Mouse (Mus musculus): ENCODE measurements around the gene Rhot2. TPM values are rescaled to one million over a fixed set of nuclear protein-coding genes. Genes with fewer than 3 reads are reported as not detected.

The Rhot2 gene
- polyA plus RNA-seq (2015; fragmentation: Nextera tagmentation; extraction: Ambion mirVana) = 31.6 and 32.7 TPM in 2 replicates

DNA sequence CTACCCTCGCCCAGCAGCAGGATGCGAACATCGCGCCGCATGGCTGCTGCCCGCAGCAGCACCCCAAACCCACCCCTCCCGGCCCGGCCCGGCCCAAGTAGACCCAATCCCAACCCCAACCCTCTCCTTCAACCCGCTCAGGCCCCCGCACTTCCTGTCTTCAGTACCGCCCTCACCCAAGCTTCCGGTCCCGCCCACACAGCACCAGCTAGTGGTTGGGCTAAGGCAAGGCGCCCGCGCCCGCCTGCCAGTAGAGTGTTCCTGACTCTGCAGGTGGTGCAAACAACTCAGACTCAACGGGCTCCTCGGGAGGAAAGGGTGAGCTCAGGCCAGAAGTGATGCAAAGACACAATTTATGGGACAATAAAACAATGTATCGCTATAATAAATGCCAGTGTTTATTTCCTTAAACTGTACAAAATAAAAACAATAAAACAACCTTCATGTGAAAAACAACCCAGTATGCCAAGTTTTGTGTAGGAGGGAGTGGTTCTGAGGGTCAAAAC is at the start of gene Rhot2:
Gene Rhot2 (minus strand): TSS at position 456 of the 506 bp plus-strand sequence.
- peak within 1 kb of the TSS; percentile 91 for H3K27ac ChIP-seq (ENCODE audit: low read length)
- peaks cover 33% of the 10 kb centered on the region for H3K36me3 ChIP-seq (ENCODE audit: control insufficient read depth, insufficient read depth)
- 1% methylated on average over 21 of the region's 21 CpGs for WGBS
- peak; percentile 94 for ATAC-seq (replicated peaks; ENCODE audit: extremely low read depth, insufficient read depth, low FRiP score)
- H3K9me3 ChIP-seq (replicated peaks; ENCODE audit: control insufficient read depth, low read length) = no peaks in the 10 kb centered on the region
- peak within 1 kb of the TSS; percentile 79 for H3K4me2 ChIP-seq (ENCODE audit: low read depth, low read length)
- no peaks in the 10 kb centered on the region for H3K27me3 ChIP-seq (ENCODE audit: control insufficient read depth, insufficient read depth, low read length)
- peak within 1 kb of the TSS; percentile 94 for H3K4me3 ChIP-seq (ENCODE audit: low read length)
- peak within 1 kb of the TSS; percentile 96 for H3K9ac ChIP-seq (ENCODE audit: low read length)
- peaks cover 12% of the 10 kb centered on the region for H3K4me1 ChIP-seq (ENCODE audit: control insufficient read depth, insufficient read depth, low read length)

DNA sequence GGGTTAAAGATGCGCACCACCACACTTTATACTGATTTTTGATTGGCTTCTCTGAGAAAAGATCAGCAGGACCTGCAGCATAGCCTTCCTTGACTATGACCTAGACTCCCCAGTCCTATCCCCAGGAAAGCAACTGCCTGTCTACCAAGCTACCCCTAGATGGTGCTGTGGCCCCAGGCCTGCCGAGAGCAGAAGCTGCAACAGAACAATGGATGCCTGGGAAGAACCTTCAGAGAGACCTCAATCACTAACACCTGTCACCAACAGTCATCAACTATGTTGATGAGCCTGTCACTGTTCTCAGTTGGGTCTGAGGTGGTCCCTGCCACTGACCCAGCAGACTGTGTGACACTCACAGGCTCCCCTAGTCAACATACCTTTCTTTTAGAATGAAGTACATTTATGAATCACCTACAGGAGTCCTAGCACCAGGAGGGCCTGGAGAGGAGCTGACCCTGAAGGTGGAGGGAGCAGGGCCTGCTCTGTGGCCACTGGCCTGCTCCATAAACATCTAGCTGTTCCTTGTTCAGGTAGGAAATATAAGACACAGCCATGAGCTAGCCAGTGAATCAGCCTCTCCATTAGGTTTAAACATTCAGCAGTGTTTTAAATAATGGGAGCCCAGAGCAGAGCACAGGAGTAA is 49.4 kb upstream of the Rhot2 start:
- Histone ChIP-seq H3K27ac (ENCODE audit: low read length) (no peak overlapping the region), H3K36me3 (ENCODE audit: control insufficient read depth, insufficient read depth) (0 out of 2 replicates have a peak, but pooled peaks cover 7% of the 10 kb centered on the region), H3K4me2 (ENCODE audit: low read depth, low read length) (no peak overlapping the region), H3K4me1 (ENCODE audit: control insufficient read depth, insufficient read depth, low read length) (0 out of 2 replicates have a peak, but pooled peaks cover 2% of the 10 kb centered on the region), H3K27me3 (ENCODE audit: control insufficient read depth, insufficient read depth, low read length) (no peaks in the 10 kb centered on the region), H3K9ac (ENCODE audit: low read length) (no peak overlapping the region), H3K4me3 (ENCODE audit: low read length) (no peak overlapping the region), H3K9me3 (replicated peaks; ENCODE audit: control insufficient read depth, low read length) (no peaks in the 10 kb centered on the region)
- WGBS = 34% methylated on average over 2 of the region's 2 CpGs
- ATAC-seq (replicated peaks; ENCODE audit: extremely low read depth, insufficient read depth, low FRiP score) = peak; percentile 83

DNA sequence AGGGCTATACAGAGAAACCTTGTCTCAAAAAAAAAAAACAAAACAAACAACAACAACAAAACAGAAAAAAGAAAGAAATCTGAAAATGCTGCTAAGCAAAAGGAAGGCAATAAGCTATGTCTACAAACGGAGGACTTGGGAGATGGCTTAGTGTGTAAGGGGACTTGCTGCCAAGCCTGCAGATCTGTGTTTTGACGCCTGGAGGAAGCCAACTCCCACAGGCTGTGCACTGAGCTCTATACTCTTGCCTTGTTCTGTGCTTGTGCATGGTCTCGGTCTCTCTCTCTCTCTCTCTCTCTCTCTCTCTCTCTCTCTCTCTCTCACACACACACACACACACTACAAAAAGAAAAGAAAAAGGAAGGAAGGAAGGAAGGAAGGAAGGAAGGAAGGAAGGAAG is 44.2 kb upstream of the Rhot2 start:
- H3K4me1 ChIP-seq (ENCODE audit: control insufficient read depth, insufficient read depth, low read length) = no peaks in the 10 kb centered on the region
- no peak overlapping the region for H3K9ac ChIP-seq (ENCODE audit: low read length)
- no peak for ATAC-seq (replicated peaks; ENCODE audit: extremely low read depth, insufficient read depth, low FRiP score)
- no peak overlapping the region for H3K4me2 ChIP-seq (ENCODE audit: low read depth, low read length)
- H3K4me3 ChIP-seq (ENCODE audit: low read length) = no peak overlapping the region
- H3K27ac ChIP-seq (ENCODE audit: low read length) = no peak overlapping the region
- H3K27me3 ChIP-seq (ENCODE audit: control insufficient read depth, insufficient read depth, low read length) = no peaks in the 10 kb centered on the region
- 69% methylated on average over 3 of the region's 3 CpGs for WGBS
- peaks cover 14% of the 10 kb centered on the region; the same call in 1 of the 2 replicates for H3K36me3 ChIP-seq (ENCODE audit: control insufficient read depth, insufficient read depth)
- H3K9me3 ChIP-seq (replicated peaks; ENCODE audit: control insufficient read depth, low read length) = no peaks in the 10 kb centered on the region

DNA sequence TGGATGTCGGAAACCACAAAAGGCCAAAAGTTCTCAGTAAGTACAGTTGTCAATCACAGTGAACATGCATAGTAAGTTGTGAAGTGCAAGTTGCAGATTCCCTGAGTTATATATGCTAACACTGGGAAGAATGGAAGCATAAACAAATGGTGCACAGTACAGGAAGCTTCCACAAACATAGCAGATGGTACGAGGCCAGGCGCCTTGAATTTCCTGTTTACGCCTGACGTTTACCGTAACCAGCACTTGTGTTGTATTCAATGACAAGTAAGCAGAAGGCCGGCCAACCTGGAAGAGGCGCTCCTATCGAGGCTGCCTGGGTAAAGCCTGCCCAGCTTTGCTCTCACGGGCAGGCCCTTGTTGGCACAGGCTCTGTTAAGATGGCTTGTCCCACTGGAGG is 42.8 kb upstream of the Rhot2 start:
- ATAC-seq (replicated peaks; ENCODE audit: extremely low read depth, insufficient read depth, low FRiP score) = no peak
- 78% methylated on average over 10 of the region's 10 CpGs for WGBS
- Histone ChIP-seq H3K4me2 (ENCODE audit: low read depth, low read length) (no peak overlapping the region), H3K36me3 (ENCODE audit: control insufficient read depth, insufficient read depth) (peaks cover 23% of the 10 kb centered on the region), H3K4me3 (ENCODE audit: low read length) (no peak overlapping the region), H3K4me1 (ENCODE audit: control insufficient read depth, insufficient read depth, low read length) (no peaks in the 10 kb centered on the region), H3K9ac (ENCODE audit: low read length) (no peak overlapping the region), H3K9me3 (replicated peaks; ENCODE audit: control insufficient read depth, low read length) (no peaks in the 10 kb centered on the region), H3K27me3 (ENCODE audit: control insufficient read depth, insufficient read depth, low read length) (no peaks in the 10 kb centered on the region), H3K27ac (ENCODE audit: low read length) (no peak overlapping the region)

DNA sequence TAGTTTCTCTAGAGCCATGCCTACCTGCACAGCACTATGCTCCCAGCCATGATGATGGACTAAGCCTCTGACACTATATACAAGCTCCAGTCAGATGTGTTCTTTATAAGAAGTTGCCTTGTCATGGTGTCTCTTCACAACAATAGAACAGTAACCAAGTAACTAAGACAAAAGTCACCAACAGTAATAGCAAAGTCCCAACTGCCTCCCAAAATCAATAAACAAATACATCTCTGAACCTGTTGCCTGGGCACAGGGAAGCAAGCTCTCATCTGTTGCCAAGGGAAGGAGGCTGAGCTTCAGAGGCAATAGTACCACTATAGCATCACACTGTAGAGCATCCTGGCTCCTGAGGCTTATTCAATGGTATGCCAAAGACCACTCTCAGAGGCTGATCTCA is 42.2 kb upstream of the Rhot2 start:
- H3K9me3 ChIP-seq (replicated peaks; ENCODE audit: control insufficient read depth, low read length) = no peaks in the 10 kb centered on the region
- no peak overlapping the region for H3K4me3 ChIP-seq (ENCODE audit: low read length)
- H3K9ac ChIP-seq (ENCODE audit: low read length) = no peak overlapping the region
- H3K27ac ChIP-seq (ENCODE audit: low read length) = no peak overlapping the region
- H3K36me3 ChIP-seq (ENCODE audit: control insufficient read depth, insufficient read depth) = peaks cover 23% of the 10 kb centered on the region
- no peaks in the 10 kb centered on the region for H3K4me1 ChIP-seq (ENCODE audit: control insufficient read depth, insufficient read depth, low read length)
- no peaks in the 10 kb centered on the region for H3K27me3 ChIP-seq (ENCODE audit: control insufficient read depth, insufficient read depth, low read length)
- H3K4me2 ChIP-seq (ENCODE audit: low read depth, low read length) = no peak overlapping the region
- ATAC-seq (replicated peaks; ENCODE audit: extremely low read depth, insufficient read depth, low FRiP score) = no peak

DNA sequence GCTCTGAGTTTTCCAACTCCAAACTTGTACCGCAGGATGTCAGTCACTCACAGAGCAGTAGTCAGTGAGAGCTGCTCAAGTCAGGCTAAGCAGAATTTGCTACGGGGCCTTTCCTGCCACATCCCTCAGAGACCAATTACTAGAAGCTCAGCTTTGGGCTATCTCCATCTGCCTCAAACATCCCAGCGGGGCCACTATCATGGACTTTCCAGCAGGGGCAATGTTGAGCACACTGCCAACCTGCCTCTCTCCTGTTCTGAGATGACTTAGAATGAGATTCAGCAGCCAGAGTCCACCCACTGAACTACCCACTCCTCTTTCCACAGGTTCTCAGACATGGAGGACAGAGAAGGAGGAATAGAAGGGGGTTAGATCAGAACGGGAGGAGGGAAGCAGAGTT is 41.0 kb upstream of the Rhot2 start:
- Histone ChIP-seq H3K4me1 (ENCODE audit: control insufficient read depth, insufficient read depth, low read length) (no peaks in the 10 kb centered on the region), H3K4me3 (ENCODE audit: low read length) (no peak overlapping the region), H3K27me3 (ENCODE audit: control insufficient read depth, insufficient read depth, low read length) (no peaks in the 10 kb centered on the region), H3K9me3 (replicated peaks; ENCODE audit: control insufficient read depth, low read length) (no peaks in the 10 kb centered on the region), H3K9ac (ENCODE audit: low read length) (no peak overlapping the region), H3K27ac (ENCODE audit: low read length) (no peak overlapping the region), H3K4me2 (ENCODE audit: low read depth, low read length) (no peak overlapping the region), H3K36me3 (ENCODE audit: control insufficient read depth, insufficient read depth) (peaks cover 23% of the 10 kb centered on the region)
- ATAC-seq (replicated peaks; ENCODE audit: extremely low read depth, insufficient read depth, low FRiP score) = no peak
- WGBS = 75% methylated on average over 4 of the region's 4 CpGs

DNA sequence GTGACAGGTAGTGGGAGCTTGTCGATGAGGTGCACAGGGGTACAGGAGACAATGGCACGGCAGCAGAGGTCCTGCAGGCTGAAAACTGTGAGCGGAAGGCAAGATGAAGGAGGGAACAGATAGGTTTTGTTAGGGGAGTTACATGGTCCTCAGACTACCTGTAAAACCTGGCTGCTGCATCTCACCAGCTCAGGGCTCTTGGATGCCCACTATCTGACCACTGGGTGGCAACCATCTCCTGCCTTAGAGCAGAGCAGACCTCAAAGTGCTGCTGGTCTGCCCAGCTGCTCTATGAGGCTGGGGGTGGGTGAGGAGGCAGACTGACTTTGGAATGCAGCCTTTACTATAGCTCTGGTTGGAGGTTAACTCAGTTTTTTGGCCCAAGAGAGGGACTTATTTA is 39.2 kb upstream of the Rhot2 start:
- H3K36me3 ChIP-seq (ENCODE audit: control insufficient read depth, insufficient read depth) = peaks cover 16% of the 10 kb centered on the region
- no peak for ATAC-seq (replicated peaks; ENCODE audit: extremely low read depth, insufficient read depth, low FRiP score)
- H3K9ac ChIP-seq (ENCODE audit: low read length) = no peak overlapping the region
- no peak overlapping the region for H3K4me3 ChIP-seq (ENCODE audit: low read length)
- 88% methylated on average over 3 of the region's 3 CpGs for WGBS
- no peak overlapping the region for H3K4me2 ChIP-seq (ENCODE audit: low read depth, low read length)
- no peaks in the 10 kb centered on the region for H3K9me3 ChIP-seq (replicated peaks; ENCODE audit: control insufficient read depth, low read length)
- H3K27me3 ChIP-seq (ENCODE audit: control insufficient read depth, insufficient read depth, low read length) = no peaks in the 10 kb centered on the region
- H3K27ac ChIP-seq (ENCODE audit: low read length) = no peak overlapping the region
- no peaks in the 10 kb centered on the region for H3K4me1 ChIP-seq (ENCODE audit: control insufficient read depth, insufficient read depth, low read length)

DNA sequence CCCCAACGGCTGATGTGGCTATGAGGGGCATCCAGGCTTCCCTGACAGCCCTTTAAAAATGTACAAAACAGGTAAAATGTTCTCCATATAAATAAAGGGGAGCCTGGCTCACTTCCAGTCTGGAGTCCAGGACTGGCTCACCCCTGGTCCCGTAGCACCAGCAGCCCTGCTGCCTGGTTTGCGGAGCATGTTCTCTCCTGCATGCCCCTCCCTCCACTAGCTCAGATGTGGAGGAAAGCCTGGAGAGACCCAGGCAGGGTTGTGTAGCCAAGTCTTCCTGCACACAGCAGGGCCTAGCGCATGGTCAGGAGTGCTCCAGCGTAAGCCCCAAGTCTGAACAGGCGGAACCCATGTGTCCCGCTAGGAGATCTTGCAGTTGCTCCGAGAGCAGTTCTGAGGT is 38.6 kb upstream of the Rhot2 start:
- Histone ChIP-seq H3K4me1 (ENCODE audit: control insufficient read depth, insufficient read depth, low read length) (no peaks in the 10 kb centered on the region), H3K27me3 (ENCODE audit: control insufficient read depth, insufficient read depth, low read length) (no peaks in the 10 kb centered on the region), H3K4me3 (ENCODE audit: low read length) (no peak overlapping the region), H3K27ac (ENCODE audit: low read length) (no peak overlapping the region), H3K4me2 (ENCODE audit: low read depth, low read length) (no peak overlapping the region), H3K36me3 (ENCODE audit: control insufficient read depth, insufficient read depth) (peaks cover 16% of the 10 kb centered on the region), H3K9me3 (replicated peaks; ENCODE audit: control insufficient read depth, low read length) (no peaks in the 10 kb centered on the region), H3K9ac (ENCODE audit: low read length) (no peak overlapping the region)
- ATAC-seq (replicated peaks; ENCODE audit: extremely low read depth, insufficient read depth, low FRiP score) = no peak
- WGBS = 89% methylated on average over 8 of the region's 8 CpGs

DNA sequence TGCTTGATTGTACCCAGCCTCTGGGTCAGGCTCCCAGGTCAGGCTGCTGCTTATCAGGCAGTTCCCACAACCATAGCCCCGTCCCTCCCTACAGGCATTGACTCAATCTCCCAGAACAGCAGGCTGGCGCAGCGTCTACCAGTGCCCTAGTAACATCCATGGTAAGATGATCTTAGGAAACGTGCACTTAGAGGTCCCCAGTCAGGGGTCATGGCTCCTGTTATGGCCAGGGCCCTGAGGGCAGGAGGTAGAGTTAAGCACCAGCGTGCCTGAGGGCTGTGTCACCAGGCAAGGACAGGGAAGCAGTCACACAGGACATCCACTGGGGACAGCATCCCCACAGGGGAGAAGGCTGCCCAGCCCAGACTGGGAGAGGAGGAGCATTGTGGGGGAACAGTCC is 37.7 kb upstream of the Rhot2 start:
- H3K9me3 ChIP-seq (replicated peaks; ENCODE audit: control insufficient read depth, low read length) = no peaks in the 10 kb centered on the region
- no peak for ATAC-seq (replicated peaks; ENCODE audit: extremely low read depth, insufficient read depth, low FRiP score)
- H3K27ac ChIP-seq (ENCODE audit: low read length) = no peak overlapping the region
- no peak overlapping the region for H3K4me3 ChIP-seq (ENCODE audit: low read length)
- H3K9ac ChIP-seq (ENCODE audit: low read length) = no peak overlapping the region
- no peak overlapping the region for H3K4me2 ChIP-seq (ENCODE audit: low read depth, low read length)
- peaks cover 16% of the 10 kb centered on the region for H3K36me3 ChIP-seq (ENCODE audit: control insufficient read depth, insufficient read depth)
- WGBS = 50% methylated on average over 5 of the region's 5 CpGs
- H3K4me1 ChIP-seq (ENCODE audit: control insufficient read depth, insufficient read depth, low read length) = no peaks in the 10 kb centered on the region
- no peaks in the 10 kb centered on the region for H3K27me3 ChIP-seq (ENCODE audit: control insufficient read depth, insufficient read depth, low read length)
